In the genomic region with DNA sequence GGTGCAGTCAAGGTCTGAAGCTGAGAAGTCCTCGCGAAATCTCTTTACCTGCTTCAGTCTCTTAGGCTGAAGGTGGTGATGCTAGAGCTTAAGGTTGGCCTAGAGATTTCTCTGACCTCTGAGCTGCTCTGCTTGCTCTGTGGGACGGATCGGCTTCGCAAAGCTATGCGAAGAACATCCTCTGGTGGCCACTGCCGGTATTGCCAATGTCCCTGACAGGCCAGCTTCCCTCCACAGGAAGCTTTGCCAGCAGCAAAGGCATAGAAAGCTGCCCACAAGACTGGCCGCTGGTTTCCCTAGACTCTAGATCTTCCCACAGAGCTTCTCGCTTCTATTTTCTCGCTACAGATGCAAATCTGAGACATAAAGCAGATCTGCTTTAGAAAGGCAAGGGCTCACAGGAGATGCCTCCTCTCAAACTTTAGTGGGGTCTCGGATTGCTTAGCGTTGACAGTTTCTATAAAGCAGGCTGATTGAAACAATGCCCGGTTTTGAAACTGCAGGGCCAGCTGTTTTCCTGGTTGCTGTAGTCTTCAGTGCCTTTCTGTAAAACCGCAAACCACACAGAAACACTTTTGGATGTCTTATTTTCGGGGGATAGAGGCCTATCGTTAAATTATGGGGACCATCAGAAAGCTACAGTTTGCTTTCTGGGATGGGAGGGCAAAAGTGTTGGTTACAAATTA, we compare ENCODE assay signal across 8 mouse cellular contexts.
A peak's percentile ranks its signal among the peaks of the same experiment; 100 is the strongest.
DNase-seq lines count a peak whose midpoint lies in the region; ATAC-seq and TF ChIP-seq lines count a peak whose summit lies in the region.

No protein-coding gene starts in this region.

- TF ChIP-seq CTCF in E14TG2a.4 (conservative IDR thresholded peaks at IDR 0.05; ENCODE audit: low read length), result peak; percentile 96

- no peak overlapping the region for H3K27ac ChIP-seq in forebrain, embryonic 14.5 days (ENCODE audit: low read depth, low read length)

- peak; percentile 82 for ATAC-seq in forebrain, embryonic 14.5 days
- 0 out of 2 replicates have a peak, but pooled peaks have one; percentile 36 for ATAC-seq in neutrophil, adult 5-6 weeks (ENCODE audit: extremely low read depth, insufficient number of reproducible peaks, low FRiP score, poor library complexity, severe bottlenecking)

- no peaks in the 10 kb centered on the region for H3K36me3 ChIP-seq in E14TG2a.4 (ENCODE audit: insufficient read depth, low read length)
- no peaks in the 10 kb centered on the region for H3K36me3 ChIP-seq in forebrain, embryonic 14.5 days (ENCODE audit: control insufficient read depth, insufficient read depth, low read length)

- peaks cover 11% of the 10 kb centered on the region for H3K9me3 ChIP-seq in E14TG2a.4 (ENCODE audit: low read length)
- H3K9me3 ChIP-seq in forebrain, embryonic 14.5 days (replicated peaks; ENCODE audit: control insufficient read depth, low read length), result no peaks in the 10 kb centered on the region

- no peaks in the 10 kb centered on the region for H3K4me1 ChIP-seq in E14TG2a.4 (replicated peaks; ENCODE audit: low read depth, low read length)
- H3K4me1 ChIP-seq in forebrain, embryonic 14.5 days (ENCODE audit: control insufficient read depth, insufficient read depth, low read length), result 0 out of 2 replicates have a peak, but pooled peaks cover 2% of the 10 kb centered on the region

- H3K9ac ChIP-seq in forebrain, embryonic 14.5 days (ENCODE audit: low read length), result no peak overlapping the region

- intact Hi-C loops in heart, postnatal 14 days (cut with DNase I), result loop anchor here (5.0 kb wide), 2 partner anchors 282 to 1523 kb away; no protein-coding TSS in a partner anchor

- DNase-seq in c-Kit-positive CD71-positive TER-119-positive erythroid progenitor cells, embryonic 14.5 days (ENCODE audit: low spot score), result peak; percentile 3
- DNase-seq in forebrain, embryonic 14.5 days (ENCODE audit: low spot score), result peak; percentile 85
- peak; percentile 72 to 85 for DNase-seq in heart, postnatal 14 days
- DNase-seq in kidney, postnatal 4 days, result peak; percentile 92
- peak; percentile 35 to 52 for DNase-seq in lung, adult 18-20 months
- peak; percentile 87 for DNase-seq in testis, postnatal 10 days (ENCODE audit: low spot score)

- 24% methylated on average over 16 of the region's 16 CpGs for WGBS in forebrain, embryonic 14.5 days

- no peak overlapping the region for H3K4me3 ChIP-seq in E14TG2a.4 (replicated peaks; ENCODE audit: low read length)
- no peak overlapping the region for H3K4me3 ChIP-seq in forebrain, embryonic 14.5 days (ENCODE audit: low read depth, low read length)

- H3K27me3 ChIP-seq in E14TG2a.4 (ENCODE audit: insufficient read depth, low read length), result no peaks in the 10 kb centered on the region
- H3K27me3 ChIP-seq in forebrain, embryonic 14.5 days (replicated peaks; ENCODE audit: control insufficient read depth, insufficient read depth, low read length), result no peaks in the 10 kb centered on the region

- no peak overlapping the region for H3K4me2 ChIP-seq in forebrain, embryonic 14.5 days (ENCODE audit: low read length)

Comparison
In these comparisons a context has a peak if more than half of its experiments do, and no peak if none do; other contexts are left out.
1. DNase-seq: peak in every context shown above with its lines; median percentile 92 in kidney, postnatal 4 days; 87 in testis, postnatal 10 days; 85 in forebrain, embryonic 14.5 days; 78 in heart, postnatal 14 days; 44 in lung, adult 18-20 months; 3 in c-Kit-positive CD71-positive TER-119-positive erythroid progenitor cells, embryonic 14.5 days.